Mouse (Mus musculus): ENCODE measurements around the gene Epb42. TPM values are rescaled to one million over a fixed set of nuclear protein-coding genes. Genes with fewer than 3 reads are reported as not detected.

Gene Epb42
- total and polyA plus RNA-seq, 2 experiments from 2014 or later: 0.56 TPM; not detected in 1

- Histone ChIP-seq H3K9ac (replicated peaks; ENCODE audit: low read depth, low read length) (no peak overlapping the region), H3K4me1 (ENCODE audit: control insufficient read depth, insufficient read depth) (no peaks in the 10 kb centered on the region), H3K27me3 (ENCODE audit: control insufficient read depth, insufficient read depth, low read length) (no peaks in the 10 kb centered on the region), H3K9me3 (replicated peaks; ENCODE audit: control insufficient read depth, low read length) (no peaks in the 10 kb centered on the region), H3K4me2 (ENCODE audit: low read depth, low read length) (no peak overlapping the region), H3K27ac (ENCODE audit: low read depth) (no peak overlapping the region), H3K36me3 (replicated peaks; ENCODE audit: control insufficient read depth, insufficient read depth, low read length) (0 out of 2 replicates have a peak, but pooled peaks cover 4% of the 10 kb centered on the region), H3K4me3 (ENCODE audit: low read depth, low read length) (no peak overlapping the region)
- WGBS: 76% methylated on average over 4 of the region's 4 CpGs
- no peak for TF ChIP-seq EP300 (IDR thresholded peaks at IDR 0.05; ENCODE audit: low read depth)
- no peak for TF ChIP-seq CTCF (IDR thresholded peaks at IDR 0.05; ENCODE audit: low read depth)
- DNase-seq (ENCODE audit: low spot score): no peak
- no peak for ATAC-seq (ENCODE audit: insufficient read depth, low read depth)
Measured at GRCm38 (mm10) chr2:120991196-120991595, 45.7 kb downstream of the Epb42 start.

GRCm38 (mm10) chr2:120985241-120985640 lies 51.6 kb downstream of the Epb42 start:
- 80% methylated on average over 1 of the region's 1 CpGs for WGBS
- no peak for ATAC-seq (ENCODE audit: insufficient read depth, low read depth)
- Histone ChIP-seq H3K4me3 (ENCODE audit: low read depth, low read length) (no peak overlapping the region), H3K9me3 (replicated peaks; ENCODE audit: control insufficient read depth, low read length) (no peaks in the 10 kb centered on the region), H3K27ac (ENCODE audit: low read depth) (no peak overlapping the region), H3K36me3 (replicated peaks; ENCODE audit: control insufficient read depth, insufficient read depth, low read length) (0 out of 2 replicates have a peak, but pooled peaks cover 4% of the 10 kb centered on the region), H3K4me2 (ENCODE audit: low read depth, low read length) (no peak overlapping the region), H3K9ac (replicated peaks; ENCODE audit: low read depth, low read length) (no peak overlapping the region), H3K4me1 (ENCODE audit: control insufficient read depth, insufficient read depth) (no peaks in the 10 kb centered on the region), H3K27me3 (ENCODE audit: control insufficient read depth, insufficient read depth, low read length) (no peaks in the 10 kb centered on the region)
- TF ChIP-seq EP300 (IDR thresholded peaks at IDR 0.05; ENCODE audit: low read depth) (no peak), CTCF (IDR thresholded peaks at IDR 0.05; ENCODE audit: low read depth) (no peak)
- DNase-seq (ENCODE audit: low spot score): no peak

GRCm38 (mm10) chr2:120983611-120984010 lies 53.3 kb downstream of the Epb42 start:
- no peaks in the 10 kb centered on the region for H3K4me1 ChIP-seq (ENCODE audit: control insufficient read depth, insufficient read depth)
- TF ChIP-seq EP300 (IDR thresholded peaks at IDR 0.05; ENCODE audit: low read depth): no peak
- H3K9me3 ChIP-seq (replicated peaks; ENCODE audit: control insufficient read depth, low read length): no peaks in the 10 kb centered on the region
- H3K4me3 ChIP-seq (ENCODE audit: low read depth, low read length): no peak overlapping the region
- ATAC-seq (ENCODE audit: insufficient read depth, low read depth) (no peak), DNase-seq (ENCODE audit: low spot score) (no peak)
- H3K36me3 ChIP-seq (replicated peaks; ENCODE audit: control insufficient read depth, insufficient read depth, low read length): 0 out of 2 replicates have a peak, but pooled peaks cover 4% of the 10 kb centered on the region
- no peak overlapping the region for H3K4me2 ChIP-seq (ENCODE audit: low read depth, low read length)
- no peaks in the 10 kb centered on the region for H3K27me3 ChIP-seq (ENCODE audit: control insufficient read depth, insufficient read depth, low read length)
- H3K27ac ChIP-seq (ENCODE audit: low read depth): no peak overlapping the region
- H3K9ac ChIP-seq (replicated peaks; ENCODE audit: low read depth, low read length): no peak overlapping the region
- WGBS: 42% methylated on average over 2 of the region's 2 CpGs

GRCm38 (mm10) chr2:120980861-120981260 lies 56.0 kb downstream of the Epb42 start:
- 39% methylated on average over 2 of the region's 2 CpGs for WGBS
- Histone ChIP-seq H3K4me1 (ENCODE audit: control insufficient read depth, insufficient read depth) (no peaks in the 10 kb centered on the region), H3K27ac (ENCODE audit: low read depth) (no peak overlapping the region), H3K4me3 (ENCODE audit: low read depth, low read length) (no peak overlapping the region), H3K4me2 (ENCODE audit: low read depth, low read length) (no peak overlapping the region), H3K36me3 (replicated peaks; ENCODE audit: control insufficient read depth, insufficient read depth, low read length) (no peaks in the 10 kb centered on the region), H3K9ac (replicated peaks; ENCODE audit: low read depth, low read length) (no peak overlapping the region), H3K27me3 (ENCODE audit: control insufficient read depth, insufficient read depth, low read length) (no peaks in the 10 kb centered on the region), H3K9me3 (replicated peaks; ENCODE audit: control insufficient read depth, low read length) (no peaks in the 10 kb centered on the region)
- ATAC-seq (ENCODE audit: insufficient read depth, low read depth) (no peak), DNase-seq (ENCODE audit: low spot score) (no peak)
- TF ChIP-seq CTCF (IDR thresholded peaks at IDR 0.05; ENCODE audit: low read depth) (no peak), EP300 (IDR thresholded peaks at IDR 0.05; ENCODE audit: low read depth) (no peak)

- ATAC-seq (ENCODE audit: insufficient read depth, low read depth): no peak
- Histone ChIP-seq H3K9me3 (replicated peaks; ENCODE audit: control insufficient read depth, low read length) (no peaks in the 10 kb centered on the region), H3K4me3 (ENCODE audit: low read depth, low read length) (no peak overlapping the region), H3K27me3 (ENCODE audit: control insufficient read depth, insufficient read depth, low read length) (no peaks in the 10 kb centered on the region), H3K9ac (replicated peaks; ENCODE audit: low read depth, low read length) (no peak overlapping the region), H3K27ac (ENCODE audit: low read depth) (no peak overlapping the region), H3K36me3 (replicated peaks; ENCODE audit: control insufficient read depth, insufficient read depth, low read length) (no peaks in the 10 kb centered on the region), H3K4me2 (ENCODE audit: low read depth, low read length) (no peak overlapping the region), H3K4me1 (ENCODE audit: control insufficient read depth, insufficient read depth) (no peaks in the 10 kb centered on the region)
- no peak for TF ChIP-seq EP300 (IDR thresholded peaks at IDR 0.05; ENCODE audit: low read depth)
- no peak for TF ChIP-seq CTCF (IDR thresholded peaks at IDR 0.05; ENCODE audit: low read depth)
- no peak for DNase-seq (ENCODE audit: low spot score)
- 68% methylated on average over 1 of the region's 1 CpGs for WGBS
Measured at GRCm38 (mm10) chr2:120979819-120980218, 57.1 kb downstream of the Epb42 start.

- no peak overlapping the region for H3K27ac ChIP-seq (ENCODE audit: low read depth)
- H3K4me3 ChIP-seq (ENCODE audit: low read depth, low read length): no peak overlapping the region
- H3K36me3 ChIP-seq (replicated peaks; ENCODE audit: control insufficient read depth, insufficient read depth, low read length): no peaks in the 10 kb centered on the region
- no peak for ATAC-seq (ENCODE audit: insufficient read depth, low read depth)
- no peaks in the 10 kb centered on the region for H3K4me1 ChIP-seq (ENCODE audit: control insufficient read depth, insufficient read depth)
- no peaks in the 10 kb centered on the region for H3K9me3 ChIP-seq (replicated peaks; ENCODE audit: control insufficient read depth, low read length)
- no peak for DNase-seq (ENCODE audit: low spot score)
- no peaks in the 10 kb centered on the region for H3K27me3 ChIP-seq (ENCODE audit: control insufficient read depth, insufficient read depth, low read length)
- H3K9ac ChIP-seq (replicated peaks; ENCODE audit: low read depth, low read length): no peak overlapping the region
- no peak overlapping the region for H3K4me2 ChIP-seq (ENCODE audit: low read depth, low read length)
- no peak for TF ChIP-seq EP300 (IDR thresholded peaks at IDR 0.05; ENCODE audit: low read depth)
- TF ChIP-seq CTCF (IDR thresholded peaks at IDR 0.05; ENCODE audit: low read depth): no peak; the same call in 1 of the 2 replicates
- 63% methylated on average over 2 of the region's 2 CpGs for WGBS
Measured at GRCm38 (mm10) chr2:120978693-120979037, 58.2 kb downstream of the Epb42 start.

Data from heart, postnatal 0 days (tissue).